Mouse (Mus musculus) lung, postnatal 0 days (tissue): ENCODE measurements around the gene Socs7. TPM values are rescaled to one million over a fixed set of nuclear protein-coding genes. Genes with fewer than 3 reads are reported as not detected.
"Not testable (repeated sequence)": the region's sequence is repeated elsewhere in the genome, so short reads cannot be mapped to it uniquely, and the experiment has no call there.

ENCODE experiments used
- ATAC-seq: fragments of 200-750 bp; cut with Nextera tagmentation; 2 replicates; pipeline ENCODE4 v1.8.0; 2017; ENCODE audit warnings: moderate library complexity
- DNase-seq: peaks from one replicate; pipeline ENCODE4 v3.0.0-alpha.2; 2016; ENCODE audit warnings: low spot score
- H3K27ac ChIP-seq: fragments of 300-500 bp; sonication (generic); 2 replicates; pipeline ENCODE4 v1.5.1; 2014; ENCODE audit warnings: antibody characterized with exemption, mild to moderate bottlenecking, low read length, mixed read lengths
- H3K27me3 ChIP-seq: fragments of 300-500 bp; sonication (generic); replicated peaks from 2 replicates; pipeline ENCODE4 v1.6.1; 2014; ENCODE audit warnings: low read length, mixed read lengths; ENCODE audit not compliant: insufficient read depth
- H3K36me3 ChIP-seq: fragments of 300-500 bp; sonication (generic); 2 replicates; pipeline ENCODE4 v1.6.1; 2014; ENCODE audit warnings: low read length, mixed read lengths; ENCODE audit not compliant: insufficient read depth
- H3K4me1 ChIP-seq: fragments of 300-500 bp; sonication (generic); 2 replicates; pipeline ENCODE4 v1.6.1; 2014; ENCODE audit warnings: antibody characterized with exemption, low read depth, low read length, mixed read lengths; ENCODE audit not compliant: insufficient read depth
- H3K4me2 ChIP-seq: fragments of 300-500 bp; sonication (generic); replicated peaks from 2 replicates; pipeline ENCODE4 v1.6.1; 2014; ENCODE audit warnings: low read depth, mild to moderate bottlenecking, low read length, moderate library complexity, mixed read lengths
- H3K4me3 ChIP-seq: fragments of 300-500 bp; sonication (generic); 2 replicates; pipeline ENCODE4 v1.5.1; 2014; ENCODE audit warnings: low read depth, low read length
- H3K9ac ChIP-seq: fragments of 300-500 bp; sonication (generic); replicated peaks from 2 replicates; pipeline ENCODE4 v1.6.1; 2014; ENCODE audit warnings: low read depth, mild to moderate bottlenecking
- H3K9me3 ChIP-seq: fragments of 300-500 bp; sonication (generic); 2 replicates; pipeline ENCODE4 v1.6.1; 2016; ENCODE audit warnings: low read length, mixed read lengths
- CTCF ChIP-seq: IDR thresholded peaks from 2 replicates; pipeline ENCODE4 v1.5.1; 2016; ENCODE audit warnings: antibody characterized with exemption, mild to moderate bottlenecking
- EP300 ChIP-seq: IDR thresholded peaks from 2 replicates; pipeline ENCODE4 v1.6.1; 2016; ENCODE audit warnings: antibody characterized with exemption, mild to moderate bottlenecking, control low read depth
- WGBS: fragments of 180-500 bp; shearing (Covaris S2); extraction: QIAGEN DNeasy Blood & Tissue Kit; methylation state at CpG from one replicate; pipeline ENCODE4 v1.1.7; 2014; 5-methylcytosine and 5-hydroxymethylcytosine counted together
- polyA plus RNA-seq: library from polyadenylated mRNA; unstranded; fragments of >200 nt; fragmentation: Nextera tagmentation; extraction: Ambion mirVana; gene quantifications from 2 replicates; pipeline ENCODE4 v1.2.1, GENCODE M21; 2015

Gene Socs7
- polyA plus RNA-seq, 1 experiment from 2014 or later: 2.4 TPM

- DNase-seq: peak; percentile 75
- H3K27me3 ChIP-seq, ATAC-seq, H3K36me3 ChIP-seq, H3K27ac ChIP-seq, H3K9ac ChIP-seq, H3K4me2 ChIP-seq, H3K4me3 ChIP-seq, H3K9me3 ChIP-seq, H3K4me1 ChIP-seq: not testable (repeated sequence)
- peak; percentile 79 for TF ChIP-seq CTCF
- WGBS: 7% methylated on average over 4 of the region's 6 CpGs
Measured at GRCm38 (mm10) chr11:97357663-97358062, 4.7 kb upstream of the Socs7 start.

GRCm38 (mm10) chr11:97362649-97362942 is 245 bp downstream of the Socs7 start:
- DNase-seq (peak; percentile 38), ATAC-seq (peak; percentile 37)
- no peaks in the 10 kb centered on the region for H3K27me3 ChIP-seq
- peak overlapping the region; percentile 94 for H3K9ac ChIP-seq
- peak overlapping the region; percentile 92 for H3K4me2 ChIP-seq
- H3K36me3 ChIP-seq: no peaks in the 10 kb centered on the region
- H3K4me3 ChIP-seq: peak overlapping the region; percentile 97
- TF ChIP-seq EP300 (no peak), CTCF (no peak)
- peak overlapping the region; percentile 88 for H3K27ac ChIP-seq
- 6% methylated on average over 10 of the region's 39 CpGs for WGBS
- no peaks in the 10 kb centered on the region for H3K9me3 ChIP-seq
- H3K4me1 ChIP-seq: peaks cover 16% of the 10 kb centered on the region; the same call in 1 of the 2 replicates

- 1% methylated on average over 48 of the region's 49 CpGs for WGBS
- Histone ChIP-seq H3K36me3 (no peaks in the 10 kb centered on the region), H3K9me3 (no peaks in the 10 kb centered on the region), H3K27me3 (no peaks in the 10 kb centered on the region), H3K9ac (peak overlapping the region; percentile 94), H3K27ac (peak overlapping the region; percentile 88), H3K4me1 (peaks cover 16% of the 10 kb centered on the region; the same call in 1 of the 2 replicates), H3K4me3 (peak overlapping the region; percentile 97), H3K4me2 (peak overlapping the region; percentile 92)
- ATAC-seq (peak; percentile 4; the same call in 1 of the 2 replicates), DNase-seq (peak; percentile 61)
- TF ChIP-seq CTCF (no peak), EP300 (no peak)
Measured at GRCm38 (mm10) chr11:97362943-97363643, 742 bp downstream of the Socs7 start.

- Histone ChIP-seq H3K4me2 (peak overlapping the region; percentile 92), H3K9me3 (no peaks in the 10 kb centered on the region), H3K4me3 (peak overlapping the region; percentile 97), H3K27ac (peak overlapping the region; percentile 88), H3K27me3 (no peaks in the 10 kb centered on the region), H3K9ac (peak overlapping the region; percentile 94), H3K36me3 (no peaks in the 10 kb centered on the region), H3K4me1 (peaks cover 16% of the 10 kb centered on the region; the same call in 1 of the 2 replicates)
- TF ChIP-seq CTCF (no peak), EP300 (no peak)
- ATAC-seq: no peak
- 2% methylated on average over 7 of the region's 7 CpGs for WGBS
- DNase-seq: no peak
Measured at GRCm38 (mm10) chr11:97363644-97363995, 1.3 kb downstream of the Socs7 start.

- WGBS: 45% methylated on average over 1 of the region's 1 CpGs
- Histone ChIP-seq H3K4me3 (no peak overlapping the region), H3K9ac (no peak overlapping the region), H3K27me3 (no peaks in the 10 kb centered on the region), H3K4me1 (peaks cover 16% of the 10 kb centered on the region; the same call in 1 of the 2 replicates), H3K9me3 (no peaks in the 10 kb centered on the region), H3K36me3 (no peaks in the 10 kb centered on the region), H3K4me2 (0 out of 2 replicates have a peak overlapping the region, but pooled peaks have one; percentile 1), H3K27ac (no peak overlapping the region)
- DNase-seq (no peak), ATAC-seq (no peak)
- TF ChIP-seq EP300 (no peak), CTCF (no peak)
Measured at GRCm38 (mm10) chr11:97365556-97365955, 3.2 kb downstream of the Socs7 start.

- H3K27ac ChIP-seq: no peak overlapping the region
- H3K4me3 ChIP-seq: no peak overlapping the region
- H3K36me3 ChIP-seq: no peaks in the 10 kb centered on the region
- DNase-seq: no peak
- WGBS: 65% methylated on average over 5 of the region's 5 CpGs
- ATAC-seq: no peak
- no peak for TF ChIP-seq EP300
- TF ChIP-seq CTCF: no peak
- H3K4me2 ChIP-seq: no peak overlapping the region
- peaks cover 19% of the 10 kb centered on the region; the same call in 1 of the 2 replicates for H3K4me1 ChIP-seq
- no peak overlapping the region for H3K9ac ChIP-seq
- no peaks in the 10 kb centered on the region for H3K9me3 ChIP-seq
- no peaks in the 10 kb centered on the region for H3K27me3 ChIP-seq
Measured at GRCm38 (mm10) chr11:97368501-97368900, 6.2 kb downstream of the Socs7 start.
